Mouse (Mus musculus): ENCODE measurements around the gene 2610318N02Rik. TPM values are rescaled to one million over a fixed set of nuclear protein-coding genes. Genes with fewer than 3 reads are reported as not detected.
A peak's percentile ranks its signal among the peaks of the same experiment; 100 is the strongest.
"Not testable (repeated sequence)": the region's sequence is repeated elsewhere in the genome, so short reads cannot be mapped to it uniquely, and the experiment has no call there.

2610318N02Rik gene
- total RNA-seq (2014; rRNA removed) (not detected in 2 replicates), polyA plus RNA-seq (2012; rRNA removed) (0.33 TPM in 1 of 2 replicates, not detected in the other)

- DNase-seq (ENCODE audit: extremely low read depth, low read depth, low spot score), result peak; percentile 58
- Histone ChIP-seq H3K4me3 (ENCODE audit: insufficient read depth, low read depth, low read length) (peak within 1 kb of the TSS; percentile 11; the same call in 1 of the 2 replicates), H3K79me2 (ENCODE audit: control insufficient read depth, insufficient read depth, low read length) (no peaks in the 10 kb centered on the region), H3K36me3 (ENCODE audit: control insufficient read depth, insufficient read depth, low read length) (no peaks in the 10 kb centered on the region), H3K27ac (replicated peaks; ENCODE audit: insufficient read depth, low read depth, low read length) (no peak within 1 kb of the TSS), H3K9ac (ENCODE audit: low read depth, low read length) (no peak within 1 kb of the TSS), H3K27me3 (ENCODE audit: control insufficient read depth, insufficient read depth, low read length) (no peaks in the 10 kb centered on the region), H3K4me1 (ENCODE audit: control insufficient read depth, insufficient read depth, low read length) (0 out of 2 replicates have a peak, but pooled peaks cover 2% of the 10 kb centered on the region)
- 4% methylated on average over 25 of the region's 25 CpGs for WGBS
- TF ChIP-seq POLR2A (IDR thresholded peaks at IDR 0.05; ENCODE audit: extremely low read depth, insufficient read depth, low read length), result no peak
- no peak for TF ChIP-seq CTCF (IDR thresholded peaks at IDR 0.05; ENCODE audit: low read depth, low read length)
Measured at GRCm38 (mm10) chr16:17124871-17125520, at the start of gene 2610318N02Rik. TSS of gene 2610318N02Rik (minus strand) at chr16:17125167.

DNA sequence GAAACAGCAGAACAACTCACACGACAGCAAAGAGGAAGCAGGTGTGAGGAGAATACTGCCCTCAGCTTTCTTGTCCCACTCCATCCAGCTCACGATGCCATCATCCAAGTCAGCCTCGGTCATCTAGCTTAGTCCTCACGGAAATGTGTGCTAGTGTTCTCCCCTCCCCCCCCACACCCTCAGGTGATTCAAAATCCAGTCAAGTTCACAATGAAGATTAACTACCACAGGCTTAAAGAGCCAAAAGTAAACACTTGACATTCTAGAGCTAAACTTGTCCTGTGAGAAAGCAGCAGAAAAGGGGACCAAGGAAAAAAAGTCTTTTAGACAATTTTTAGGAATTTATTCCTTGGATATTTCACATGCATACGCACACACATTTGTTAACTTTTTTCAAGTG, 43.1 kb upstream of the 2610318N02Rik start:
- H3K79me2 ChIP-seq (ENCODE audit: control insufficient read depth, insufficient read depth, low read length), result peaks cover 22% of the 10 kb centered on the region; the same call in 1 of the 2 replicates
- H3K4me3 ChIP-seq (ENCODE audit: insufficient read depth, low read depth, low read length), result no peak overlapping the region
- no peak for TF ChIP-seq POLR2A (IDR thresholded peaks at IDR 0.05; ENCODE audit: extremely low read depth, insufficient read depth, low read length)
- TF ChIP-seq CTCF (IDR thresholded peaks at IDR 0.05; ENCODE audit: low read depth, low read length), result no peak
- 94% methylated on average over 5 of the region's 5 CpGs for WGBS
- H3K27me3 ChIP-seq (ENCODE audit: control insufficient read depth, insufficient read depth, low read length), result no peaks in the 10 kb centered on the region
- peaks cover 43% of the 10 kb centered on the region for H3K36me3 ChIP-seq (ENCODE audit: control insufficient read depth, insufficient read depth, low read length)
- no peaks in the 10 kb centered on the region for H3K4me1 ChIP-seq (ENCODE audit: control insufficient read depth, insufficient read depth, low read length)
- no peak for DNase-seq (ENCODE audit: extremely low read depth, low read depth, low spot score)
- H3K27ac ChIP-seq (replicated peaks; ENCODE audit: insufficient read depth, low read depth, low read length), result no peak overlapping the region
- no peak overlapping the region for H3K9ac ChIP-seq (ENCODE audit: low read depth, low read length)

- DNase-seq (ENCODE audit: extremely low read depth, low read depth, low spot score), result no peak
- peaks cover 37% of the 10 kb centered on the region for H3K36me3 ChIP-seq (ENCODE audit: control insufficient read depth, insufficient read depth, low read length)
- no peak overlapping the region for H3K4me3 ChIP-seq (ENCODE audit: insufficient read depth, low read depth, low read length)
- H3K9ac ChIP-seq (ENCODE audit: low read depth, low read length), result no peak overlapping the region
- TF ChIP-seq POLR2A (IDR thresholded peaks at IDR 0.05; ENCODE audit: extremely low read depth, insufficient read depth, low read length) (no peak), CTCF (IDR thresholded peaks at IDR 0.05; ENCODE audit: low read depth, low read length) (no peak)
- H3K79me2 ChIP-seq (ENCODE audit: control insufficient read depth, insufficient read depth, low read length), result peaks cover 20% of the 10 kb centered on the region; the same call in 1 of the 2 replicates
- H3K27ac ChIP-seq (replicated peaks; ENCODE audit: insufficient read depth, low read depth, low read length), result no peak overlapping the region
- no peaks in the 10 kb centered on the region for H3K4me1 ChIP-seq (ENCODE audit: control insufficient read depth, insufficient read depth, low read length)
- H3K27me3 ChIP-seq (ENCODE audit: control insufficient read depth, insufficient read depth, low read length), result no peaks in the 10 kb centered on the region
Measured at GRCm38 (mm10) chr16:17167179-17167578, 42.2 kb upstream of the 2610318N02Rik start.

- not testable (repeated sequence) for H3K4me3 ChIP-seq (ENCODE audit: insufficient read depth, low read depth, low read length); H3K9ac ChIP-seq (ENCODE audit: low read depth, low read length); H3K27me3 ChIP-seq (ENCODE audit: control insufficient read depth, insufficient read depth, low read length); H3K4me1 ChIP-seq (ENCODE audit: control insufficient read depth, insufficient read depth, low read length); H3K27ac ChIP-seq (replicated peaks; ENCODE audit: insufficient read depth, low read depth, low read length); DNase-seq (ENCODE audit: extremely low read depth, low read depth, low spot score)
- Histone ChIP-seq H3K36me3 (ENCODE audit: control insufficient read depth, insufficient read depth, low read length) (peaks cover 32% of the 10 kb centered on the region), H3K79me2 (ENCODE audit: control insufficient read depth, insufficient read depth, low read length) (peaks cover 17% of the 10 kb centered on the region; the same call in 1 of the 2 replicates)
- WGBS, result 93% methylated on average over 1 of the region's 1 CpGs
Measured at GRCm38 (mm10) chr16:17165478-17165877, 40.5 kb upstream of the 2610318N02Rik start.

GRCm38 (mm10) chr16:17154346-17154745, 29.4 kb upstream of the 2610318N02Rik start:
- DNase-seq (ENCODE audit: extremely low read depth, low read depth, low spot score), result no peak
- H3K79me2 ChIP-seq (ENCODE audit: control insufficient read depth, insufficient read depth, low read length), result no peaks in the 10 kb centered on the region; the same call in 1 of the 2 replicates
- no peak for TF ChIP-seq POLR2A (IDR thresholded peaks at IDR 0.05; ENCODE audit: extremely low read depth, insufficient read depth, low read length)
- TF ChIP-seq CTCF (IDR thresholded peaks at IDR 0.05; ENCODE audit: low read depth, low read length), result no peak

GRCm38 (mm10) chr16:17151874-17152273, 26.9 kb upstream of the 2610318N02Rik start:
- TF ChIP-seq POLR2A (IDR thresholded peaks at IDR 0.05; ENCODE audit: extremely low read depth, insufficient read depth, low read length) (no peak), CTCF (IDR thresholded peaks at IDR 0.05; ENCODE audit: low read depth, low read length) (no peak)
- no peak overlapping the region for H3K9ac ChIP-seq (ENCODE audit: low read depth, low read length)
- no peaks in the 10 kb centered on the region; the same call in 1 of the 2 replicates for H3K79me2 ChIP-seq (ENCODE audit: control insufficient read depth, insufficient read depth, low read length)
- peaks cover 6% of the 10 kb centered on the region; the same call in 1 of the 2 replicates for H3K4me1 ChIP-seq (ENCODE audit: control insufficient read depth, insufficient read depth, low read length)
- peaks cover 17% of the 10 kb centered on the region; the same call in 1 of the 2 replicates for H3K36me3 ChIP-seq (ENCODE audit: control insufficient read depth, insufficient read depth, low read length)
- DNase-seq (ENCODE audit: extremely low read depth, low read depth, low spot score), result no peak
- WGBS, result 100% methylated on average over 4 of the region's 4 CpGs
- H3K27ac ChIP-seq (replicated peaks; ENCODE audit: insufficient read depth, low read depth, low read length), result no peak overlapping the region
- no peak overlapping the region for H3K4me3 ChIP-seq (ENCODE audit: insufficient read depth, low read depth, low read length)
- H3K27me3 ChIP-seq (ENCODE audit: control insufficient read depth, insufficient read depth, low read length), result no peaks in the 10 kb centered on the region

More at GRCm38 (mm10) chr16:17154346-17154745, 29.4 kb upstream of the 2610318N02Rik start:
- WGBS, result 92% methylated on average over 2 of the region's 2 CpGs
- no peak overlapping the region for H3K27ac ChIP-seq (replicated peaks; ENCODE audit: insufficient read depth, low read depth, low read length)
- H3K27me3 ChIP-seq (ENCODE audit: control insufficient read depth, insufficient read depth, low read length), result no peaks in the 10 kb centered on the region
- peaks cover 39% of the 10 kb centered on the region for H3K36me3 ChIP-seq (ENCODE audit: control insufficient read depth, insufficient read depth, low read length)
- H3K9ac ChIP-seq (ENCODE audit: low read depth, low read length), result no peak overlapping the region
- no peak overlapping the region for H3K4me3 ChIP-seq (ENCODE audit: insufficient read depth, low read depth, low read length)
- no peaks in the 10 kb centered on the region for H3K4me1 ChIP-seq (ENCODE audit: control insufficient read depth, insufficient read depth, low read length)
